Mouse (Mus musculus) testis, postnatal 14 days (tissue): Measurements from ENCODE around the gene Myf5.

Experiments used
- DNase-seq: peaks from one replicate; pipeline ENCODE4 v3.0.0; 2021; ENCODE audit warnings: low spot score

The Myf5 gene

GRCm38 (mm10) chr10:107485870-107486269 lies at the start of gene Myf5:
TSS of gene Myf5 (minus strand) at chr10:107486134.
- no peak for DNase-seq

- DNase-seq: no peak
Observed at GRCm38 (mm10) chr10:107528758-107529157, 42.8 kb upstream of the Myf5 start.

- no peak for DNase-seq
Observed at GRCm38 (mm10) chr10:107519216-107519615, 33.3 kb upstream of the Myf5 start.

- DNase-seq: no peak
Observed at GRCm38 (mm10) chr10:107516641-107517040, 30.7 kb upstream of the Myf5 start.

- DNase-seq: no peak
Observed at GRCm38 (mm10) chr10:107514735-107515134, 28.8 kb upstream of the Myf5 start.

GRCm38 (mm10) chr10:107506397-107506796 lies 20.5 kb upstream of the Myf5 start:
- no peak for DNase-seq

GRCm38 (mm10) chr10:107503430-107503829 lies 17.5 kb upstream of the Myf5 start:
- DNase-seq: no peak

- no peak for DNase-seq
Observed at GRCm38 (mm10) chr10:107502193-107502592, 16.3 kb upstream of the Myf5 start.

- DNase-seq: no peak
Observed at GRCm38 (mm10) chr10:107499656-107500055, 13.7 kb upstream of the Myf5 start.

GRCm38 (mm10) chr10:107496402-107496801 lies 10.5 kb upstream of the Myf5 start:
- DNase-seq: no peak

- no peak for DNase-seq
Observed at GRCm38 (mm10) chr10:107494568-107494967, 8.6 kb upstream of the Myf5 start, which contains the start of gene Myf6. TSS of gene Myf6 (minus strand) at chr10:107494737.

- no peak for DNase-seq
Observed at GRCm38 (mm10) chr10:107493580-107494474, 7.9 kb upstream of the Myf5 start.

GRCm38 (mm10) chr10:107492867-107493579 lies 7.1 kb upstream of the Myf5 start:
- no peak for DNase-seq

GRCm38 (mm10) chr10:107488654-107489315 lies 2.9 kb upstream of the Myf5 start:
- DNase-seq: no peak

- no peak for DNase-seq
Observed at GRCm38 (mm10) chr10:107486770-107487169, 836 bp upstream of the Myf5 start.

GRCm38 (mm10) chr10:107484050-107484449 lies 1.9 kb downstream of the Myf5 start:
- DNase-seq: no peak

GRCm38 (mm10) chr10:107473497-107473896 lies 12.4 kb downstream of the Myf5 start:
- no peak for DNase-seq

- DNase-seq: no peak
Observed at GRCm38 (mm10) chr10:107471712-107472111, 14.2 kb downstream of the Myf5 start.

- DNase-seq: no peak
Observed at GRCm38 (mm10) chr10:107467819-107468218, 18.1 kb downstream of the Myf5 start.

GRCm38 (mm10) chr10:107449496-107450330 lies 36.2 kb downstream of the Myf5 start:
- no peak for DNase-seq

- DNase-seq: no peak
Observed at GRCm38 (mm10) chr10:107442781-107443180, 43.2 kb downstream of the Myf5 start.

GRCm38 (mm10) chr10:107436967-107437366 lies 49.0 kb downstream of the Myf5 start:
- DNase-seq: no peak
